Mouse (Mus musculus) intestine, postnatal 0 days (tissue): ENCODE results near the gene Yipf1. TPM values are rescaled to one million over a fixed set of nuclear protein-coding genes. Genes with fewer than 3 reads are reported as not detected.

Experiments
- ATAC-seq: fragments of 200-750 bp; cut with Nextera tagmentation; 2 replicates; pipeline ENCODE4 v1.8.0; 2017; ENCODE audit warnings: mild to moderate bottlenecking, moderate TSS enrichment, moderate library complexity
- H3K27ac ChIP-seq: fragments of 300-500 bp; sonication (generic); 2 replicates; pipeline ENCODE4 v1.5.1; 2014; ENCODE audit warnings: mild to moderate bottlenecking, low read depth, low read length, moderate library complexity
- H3K27me3 ChIP-seq: fragments of 300-500 bp; sonication (generic); replicated peaks from 2 replicates; pipeline ENCODE4 v1.6.1; 2014; ENCODE audit warnings: low read length, mixed read lengths; ENCODE audit not compliant: control insufficient read depth, insufficient read depth
- H3K36me3 ChIP-seq: fragments of 300-500 bp; sonication (generic); 2 replicates; pipeline ENCODE4 v1.6.1; 2014; ENCODE audit warnings: mild to moderate bottlenecking, moderate library complexity; ENCODE audit not compliant: control insufficient read depth, insufficient read depth
- H3K4me1 ChIP-seq: fragments of 300-500 bp; sonication (generic); replicated peaks from 2 replicates; pipeline ENCODE4 v1.6.1; 2014; ENCODE audit warnings: antibody characterized with exemption, low read length, mixed read lengths; ENCODE audit not compliant: control insufficient read depth, insufficient read depth
- H3K4me2 ChIP-seq: fragments of 300-500 bp; sonication (generic); replicated peaks from 2 replicates; pipeline ENCODE4 v1.6.1; 2014; ENCODE audit warnings: low read depth, mild to moderate bottlenecking, moderate library complexity
- H3K4me3 ChIP-seq: fragments of 300-500 bp; sonication (generic); 2 replicates; pipeline ENCODE4 v1.5.1; 2014; ENCODE audit warnings: low read depth, low read length
- H3K9ac ChIP-seq: fragments of 300-500 bp; sonication (generic); 2 replicates; pipeline ENCODE4 v1.6.1; 2014; ENCODE audit warnings: mild to moderate bottlenecking, low read depth, low read length
- H3K9me3 ChIP-seq: fragments of 300-500 bp; sonication (generic); 2 replicates; pipeline ENCODE4 v1.6.1; 2016; ENCODE audit warnings: mixed run types; ENCODE audit not compliant: control insufficient read depth
- CTCF ChIP-seq: sonication (generic); IDR thresholded peaks from 2 replicates; pipeline ENCODE4 v1.5.1; 2016; ENCODE audit warnings: low read depth, mild to moderate bottlenecking, control low read depth, antibody characterized with exemption, moderate library complexity
- whole genome bisulfite sequencing: fragments of 180-500 bp; shearing (Covaris S2); extraction: QIAGEN DNeasy Blood & Tissue Kit; methylation state at CpG from one replicate; pipeline ENCODE4 v1.1.7; 2014; 5-methylcytosine and 5-hydroxymethylcytosine counted together
- polyA plus RNA-seq: library from polyadenylated mRNA; unstranded; fragments of >200 nt; fragmentation: Nextera tagmentation; extraction: Ambion mirVana; gene quantifications from 2 replicates; pipeline ENCODE4 v1.2.1, GENCODE M21; 2015

The Yipf1 gene
- polyA plus RNA-seq, 1 experiment from 2014 or later: 127 TPM

DNA sequence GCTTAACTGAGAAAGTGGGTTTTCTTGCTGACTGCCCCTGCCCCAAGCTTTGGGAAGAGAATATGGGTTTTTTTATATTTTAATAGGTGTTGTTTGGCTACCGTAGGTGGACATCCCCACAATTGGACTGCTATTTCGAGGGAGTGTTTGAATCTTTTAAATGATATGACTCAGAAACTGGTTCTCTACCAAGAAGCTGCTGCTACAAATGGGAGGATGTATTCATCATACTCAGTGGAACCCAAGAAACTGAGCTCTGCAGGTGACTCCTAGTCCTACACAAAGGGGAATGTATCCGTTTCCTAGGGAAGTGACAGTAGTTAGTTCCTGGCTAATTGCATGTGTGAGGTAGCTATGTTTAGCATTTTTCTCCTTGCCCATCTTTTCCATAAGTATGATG lies 75.2 kb downstream of the Yipf1 start:
- peaks cover 49% of the 10 kb centered on the region; the same call in 1 of the 2 replicates for H3K36me3 ChIP-seq
- WGBS: 94% methylated on average over 3 of the region's 3 CpGs
- H3K4me3 ChIP-seq: no peak overlapping the region
- no peak overlapping the region for H3K27ac ChIP-seq
- H3K9ac ChIP-seq: no peak overlapping the region
- H3K4me2 ChIP-seq: no peak overlapping the region
- no peaks in the 10 kb centered on the region for H3K27me3 ChIP-seq
- H3K9me3 ChIP-seq: no peaks in the 10 kb centered on the region
- ATAC-seq: no peak
- H3K4me1 ChIP-seq: no peaks in the 10 kb centered on the region
- no peak for TF ChIP-seq CTCF

GRCm38 (mm10) chr4:107393771-107394170 lies 79.6 kb downstream of the Yipf1 start:
- no peaks in the 10 kb centered on the region for H3K9me3 ChIP-seq
- no peak overlapping the region for H3K27ac ChIP-seq
- no peak for ATAC-seq
- H3K27me3 ChIP-seq: no peaks in the 10 kb centered on the region
- H3K4me3 ChIP-seq: no peak overlapping the region
- H3K36me3 ChIP-seq: peaks cover 33% of the 10 kb centered on the region
- no peak for TF ChIP-seq CTCF
- no peak overlapping the region for H3K4me2 ChIP-seq
- no peak overlapping the region for H3K9ac ChIP-seq
- no peaks in the 10 kb centered on the region for H3K4me1 ChIP-seq
- 87% methylated on average over 2 of the region's 2 CpGs for WGBS

Other genes with a start within 250 kb of the Yipf1 start
- gene Mrpl37, start 247.5 kb upstream of the Yipf1 start, polyA plus RNA-seq: 51.4 and 52.8 TPM in 2 replicates
- gene Cyb5rl, start 247.4 kb upstream of the Yipf1 start, polyA plus RNA-seq: 3.6 and 4.0 TPM in 2 replicates
- not detected in 2 replicates for gene Cdcp2, start 217.5 kb upstream of the Yipf1 start, polyA plus RNA-seq
- gene Tmem59, start 136.0 kb upstream of the Yipf1 start, polyA plus RNA-seq: 560 and 584 TPM in 2 replicates
- 16.6 and 17.7 TPM in 2 replicates for gene Tceanc2, start 135.2 kb upstream of the Yipf1 start, polyA plus RNA-seq
- gene Ldlrad1, start 105.2 kb upstream of the Yipf1 start, polyA plus RNA-seq: not detected in 2 replicates
- 27.7 and 29.5 TPM in 2 replicates for gene Lrrc42, start 60.8 kb upstream of the Yipf1 start, polyA plus RNA-seq
- gene Hspb11, start 60.8 kb upstream of the Yipf1 start, polyA plus RNA-seq: 25.5 and 27.0 TPM in 2 replicates
- gene Dio1, start 7.2 kb upstream of the Yipf1 start, polyA plus RNA-seq: 59.7 and 67.4 TPM in 2 replicates
- 7.0 and 7.4 TPM in 2 replicates for gene Ndc1, start 53.4 kb downstream of the Yipf1 start, polyA plus RNA-seq
- 0.14 and 0.18 TPM in 2 replicates for gene Glis1, start 120.2 kb downstream of the Yipf1 start, polyA plus RNA-seq